Mouse (Mus musculus) liver, adult 2 months (tissue): ENCODE measurements around the gene Zfp663.

Source experiments
- CTCF ChIP-seq: fragments of 200-500 bp; IDR thresholded peaks from 2 replicates; pipeline ENCODE4 v1.5.1; 2011; ENCODE audit warnings: low read depth, low read length, control low read depth
- POLR2A ChIP-seq: fragments of 200-500 bp; IDR thresholded peaks from 2 replicates; pipeline ENCODE4 v1.6.1; 2011; ENCODE audit warnings: low read length, control low read depth; ENCODE audit not compliant: insufficient read depth; ENCODE audit errors: extremely low read depth

- TF ChIP-seq CTCF (no peak), POLR2A (no peak)
Observed at GRCm38 (mm10) chr2:165318941-165319340, 49.6 kb downstream of the Zfp663 start.
